Mouse (Mus musculus) hindbrain, embryonic 11.5 days (tissue): ENCODE data around the gene Lrrc7. TPM values are rescaled to one million over a fixed set of nuclear protein-coding genes. Genes with fewer than 3 reads are reported as not detected.

ENCODE experiments used
- ATAC-seq: fragments of 200-750 bp; cut with Nextera tagmentation; 2 replicates; pipeline ENCODE4 v1.8.0; 2017; ENCODE audit warnings: mild to moderate bottlenecking, moderate TSS enrichment, moderate library complexity; ENCODE audit not compliant: low FRiP score
- DNase-seq: peaks from one replicate; pipeline ENCODE4 v3.0.0-alpha.2; 2015; ENCODE audit warnings: low spot score
- H3K27ac ChIP-seq: fragments of 300-500 bp; sonication (generic); 2 replicates; pipeline ENCODE4 v1.5.1; 2014; ENCODE audit warnings: mild to moderate bottlenecking, low read depth, low read length
- H3K27me3 ChIP-seq: fragments of 300-500 bp; sonication (generic); 2 replicates; pipeline ENCODE4 v1.6.1; 2014; ENCODE audit warnings: mild to moderate bottlenecking, low read length, moderate library complexity, mixed read lengths; ENCODE audit not compliant: control insufficient read depth, insufficient read depth
- H3K36me3 ChIP-seq: fragments of 300-500 bp; sonication (generic); 2 replicates; pipeline ENCODE4 v1.6.1; 2014; ENCODE audit warnings: mild to moderate bottlenecking, low read length, moderate library complexity, mixed read lengths; ENCODE audit not compliant: control insufficient read depth, insufficient read depth
- H3K4me1 ChIP-seq: fragments of 300-500 bp; sonication (generic); replicated peaks from 2 replicates; pipeline ENCODE4 v1.6.1; 2014; ENCODE audit warnings: low read length, mixed read lengths; ENCODE audit not compliant: control insufficient read depth, insufficient read depth
- H3K4me2 ChIP-seq: fragments of 300-500 bp; sonication (generic); replicated peaks from 2 replicates; pipeline ENCODE4 v1.6.1; 2014; ENCODE audit warnings: mild to moderate bottlenecking, low read depth, low read length
- H3K4me3 ChIP-seq: fragments of 300-500 bp; sonication (generic); 2 replicates; pipeline ENCODE4 v1.5.1; 2014; ENCODE audit warnings: low read depth, low read length
- H3K9ac ChIP-seq: fragments of 300-500 bp; sonication (generic); 2 replicates; pipeline ENCODE4 v1.6.1; 2014; ENCODE audit warnings: low read depth, low read length
- H3K9me3 ChIP-seq: fragments of 300-500 bp; sonication (generic); 2 replicates; pipeline ENCODE4 v1.6.1; 2016; ENCODE audit warnings: low read length; ENCODE audit not compliant: control insufficient read depth
- WGBS: fragments of 180-500 bp; shearing (Covaris S2); extraction: QIAGEN DNeasy Blood & Tissue Kit; methylation state at CpG from one replicate; pipeline ENCODE4 v1.1.7; 2014; 5-methylcytosine and 5-hydroxymethylcytosine counted together
- polyA plus RNA-seq: library from polyadenylated mRNA; unstranded; fragments of >200 nt; fragmentation: Nextera tagmentation; extraction: Ambion mirVana; gene quantifications from 2 replicates; pipeline ENCODE4 v1.2.1, GENCODE M21; 2014

The Lrrc7 gene
- polyA plus RNA-seq, 1 experiment from 2014 or later = 1.5 TPM

- H3K9me3 ChIP-seq = no peaks in the 10 kb centered on the region
- H3K9ac ChIP-seq = no peak overlapping the region
- no peak overlapping the region for H3K27ac ChIP-seq
- no peaks in the 10 kb centered on the region for H3K4me1 ChIP-seq
- H3K4me2 ChIP-seq = no peak overlapping the region
- ATAC-seq (no peak), DNase-seq (no peak)
- H3K4me3 ChIP-seq = no peak overlapping the region
- H3K27me3 ChIP-seq = no peaks in the 10 kb centered on the region
- no peaks in the 10 kb centered on the region for H3K36me3 ChIP-seq
Observed at GRCm38 (mm10) chr3:158340808-158341207, 221.2 kb downstream of the Lrrc7 start.

DNA sequence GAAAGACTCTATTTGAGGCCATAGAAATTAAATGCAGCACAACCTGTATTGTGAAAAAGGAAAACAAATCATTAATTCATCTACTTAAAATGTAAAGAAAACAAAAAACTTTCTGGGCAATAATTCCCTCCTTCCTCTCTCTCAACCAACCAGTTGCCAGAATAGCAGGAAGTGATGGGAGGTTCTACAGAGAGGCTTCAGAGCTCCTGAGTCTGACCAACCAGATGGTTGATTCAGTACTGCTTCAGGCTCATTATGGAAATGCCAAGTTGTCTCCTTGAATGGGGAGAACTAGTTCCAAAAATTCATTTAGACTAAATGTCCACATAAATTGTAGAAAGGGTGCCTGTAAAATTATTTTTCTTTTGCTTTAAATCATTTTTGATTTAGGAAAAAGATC is 231.9 kb downstream of the Lrrc7 start:
- H3K27ac ChIP-seq = no peak overlapping the region
- no peaks in the 10 kb centered on the region for H3K4me1 ChIP-seq
- no peak for ATAC-seq
- no peak for DNase-seq
- H3K27me3 ChIP-seq = no peaks in the 10 kb centered on the region
- no peak overlapping the region for H3K4me2 ChIP-seq
- no peaks in the 10 kb centered on the region for H3K36me3 ChIP-seq
- no peak overlapping the region for H3K4me3 ChIP-seq
- H3K9ac ChIP-seq = no peak overlapping the region
- no peaks in the 10 kb centered on the region for H3K9me3 ChIP-seq

DNA sequence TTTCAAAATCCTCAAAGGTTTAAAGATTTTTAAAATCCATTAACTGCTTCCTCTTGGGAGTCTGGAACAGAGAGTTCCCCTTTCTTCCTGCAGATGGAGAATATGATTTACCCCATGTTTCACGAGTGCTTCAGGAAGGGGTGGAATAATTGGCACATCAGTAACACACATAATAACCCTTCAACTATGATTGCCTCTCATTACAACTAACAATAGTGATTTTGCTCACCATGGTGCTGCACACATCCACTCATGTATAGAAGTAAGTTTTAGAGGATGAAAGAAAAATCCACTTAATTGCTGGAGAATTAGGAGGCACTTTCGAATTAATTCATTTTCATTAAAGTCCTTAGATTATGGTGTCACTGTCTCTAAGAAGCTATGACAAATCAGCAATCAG is 251.6 kb downstream of the Lrrc7 start:
- 85% methylated on average over 2 of the region's 2 CpGs for WGBS
- no peak overlapping the region for H3K9ac ChIP-seq
- H3K27me3 ChIP-seq = no peaks in the 10 kb centered on the region
- H3K9me3 ChIP-seq = no peaks in the 10 kb centered on the region
- no peaks in the 10 kb centered on the region for H3K36me3 ChIP-seq
- ATAC-seq (no peak), DNase-seq (no peak)
- no peak overlapping the region for H3K4me3 ChIP-seq
- no peaks in the 10 kb centered on the region for H3K4me1 ChIP-seq
- no peak overlapping the region for H3K4me2 ChIP-seq
- H3K27ac ChIP-seq = no peak overlapping the region

DNA sequence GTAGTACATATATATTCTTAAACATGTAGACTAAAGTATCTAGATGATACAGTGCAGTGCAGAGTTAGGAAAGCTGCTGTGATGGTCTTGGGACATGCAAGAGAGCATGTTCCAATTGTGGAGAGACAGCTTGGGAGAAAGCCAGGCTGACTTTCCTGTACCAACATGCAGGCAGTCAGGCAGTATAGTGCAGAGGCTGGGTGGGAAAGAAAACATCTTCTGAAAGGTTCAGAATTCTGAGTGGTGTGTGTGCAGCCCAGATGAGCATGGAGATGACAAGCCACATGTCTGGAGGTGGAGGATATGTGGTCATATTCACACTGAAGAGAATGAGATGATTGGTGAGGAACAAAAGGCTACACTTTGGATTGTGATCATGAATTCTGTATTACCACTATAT is 254.6 kb downstream of the Lrrc7 start:
- no peak overlapping the region for H3K27ac ChIP-seq
- H3K4me2 ChIP-seq = no peak overlapping the region
- H3K9me3 ChIP-seq = no peaks in the 10 kb centered on the region
- ATAC-seq (no peak), DNase-seq (no peak)
- H3K4me3 ChIP-seq = no peak overlapping the region
- no peak overlapping the region for H3K9ac ChIP-seq
- H3K27me3 ChIP-seq = no peaks in the 10 kb centered on the region
- no peaks in the 10 kb centered on the region for H3K4me1 ChIP-seq
- no peaks in the 10 kb centered on the region for H3K36me3 ChIP-seq

GRCm38 (mm10) chr3:158298732-158299131 is 263.3 kb downstream of the Lrrc7 start:
- Histone ChIP-seq H3K27ac (no peak overlapping the region), H3K9ac (no peak overlapping the region), H3K9me3 (no peaks in the 10 kb centered on the region), H3K36me3 (no peaks in the 10 kb centered on the region), H3K4me1 (no peaks in the 10 kb centered on the region), H3K4me2 (no peak overlapping the region), H3K4me3 (no peak overlapping the region), H3K27me3 (no peaks in the 10 kb centered on the region)
- DNase-seq = no peak
- 91% methylated on average over 3 of the region's 3 CpGs for WGBS
- no peak for ATAC-seq

- H3K4me1 ChIP-seq = no peaks in the 10 kb centered on the region
- no peaks in the 10 kb centered on the region for H3K27me3 ChIP-seq
- H3K36me3 ChIP-seq = no peaks in the 10 kb centered on the region
- no peak overlapping the region for H3K9ac ChIP-seq
- H3K27ac ChIP-seq = no peak overlapping the region
- no peak for ATAC-seq
- 86% methylated on average over 5 of the region's 5 CpGs for WGBS
- H3K9me3 ChIP-seq = no peaks in the 10 kb centered on the region
- H3K4me3 ChIP-seq = no peak overlapping the region
- DNase-seq = no peak
- no peak overlapping the region for H3K4me2 ChIP-seq
Observed at GRCm38 (mm10) chr3:158295041-158295440, 267.0 kb downstream of the Lrrc7 start.

GRCm38 (mm10) chr3:158284431-158284830 is 277.6 kb downstream of the Lrrc7 start:
- Histone ChIP-seq H3K4me3 (no peak overlapping the region), H3K27ac (no peak overlapping the region), H3K36me3 (no peaks in the 10 kb centered on the region), H3K4me2 (no peak overlapping the region), H3K4me1 (no peaks in the 10 kb centered on the region), H3K9ac (no peak overlapping the region), H3K27me3 (no peaks in the 10 kb centered on the region), H3K9me3 (no peaks in the 10 kb centered on the region)
- ATAC-seq (peak; percentile 27; the same call in 1 of the 2 replicates), DNase-seq (no peak)
- 63% methylated on average over 1 of the region's 1 CpGs for WGBS

DNA sequence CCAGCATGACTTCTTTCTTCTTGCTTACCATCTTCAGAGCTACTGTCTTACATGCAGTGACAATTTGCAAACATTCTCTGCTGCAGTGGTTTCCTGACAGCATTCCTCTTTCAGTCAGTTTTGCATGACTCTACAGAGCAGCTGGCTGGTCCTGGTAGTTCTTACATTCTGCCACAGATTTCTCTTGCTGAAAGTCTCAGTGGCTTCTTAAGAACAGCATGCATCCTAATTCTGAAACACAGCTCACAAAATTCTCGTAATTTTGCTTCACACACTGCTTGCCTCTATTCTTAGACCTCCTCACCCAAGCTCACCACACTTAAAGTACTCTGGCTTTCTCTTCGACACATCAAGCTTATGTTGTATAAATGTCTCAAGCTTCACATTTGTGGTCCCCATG is 283.4 kb downstream of the Lrrc7 start:
- no peak for DNase-seq
- 87% methylated on average over 2 of the region's 2 CpGs for WGBS

DNA sequence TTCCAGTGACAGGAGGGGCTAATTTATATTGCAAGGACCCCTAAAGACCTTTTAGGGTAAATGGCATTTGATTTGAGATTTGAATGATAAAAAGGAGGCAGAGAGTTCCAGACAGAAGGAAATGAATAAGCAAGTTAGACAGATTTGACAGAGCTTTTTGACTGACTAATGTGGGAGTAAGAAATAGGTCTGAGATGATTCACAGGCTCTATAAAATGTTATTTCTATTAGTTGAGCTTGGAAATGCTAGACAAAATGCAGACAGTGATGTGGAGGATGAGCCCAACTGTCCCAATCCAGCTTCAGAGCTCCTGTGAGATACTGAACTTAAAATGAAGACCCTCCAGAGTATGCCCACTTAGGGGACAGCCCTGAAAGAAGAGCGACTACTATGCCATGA is 289.3 kb downstream of the Lrrc7 start:
- Histone ChIP-seq H3K27me3 (no peaks in the 10 kb centered on the region), H3K4me3 (no peak overlapping the region), H3K4me2 (no peak overlapping the region), H3K4me1 (no peaks in the 10 kb centered on the region), H3K36me3 (no peaks in the 10 kb centered on the region), H3K27ac (no peak overlapping the region), H3K9ac (no peak overlapping the region), H3K9me3 (no peaks in the 10 kb centered on the region)
- DNase-seq (no peak), ATAC-seq (no peak)
- WGBS = 94% methylated on average over 1 of the region's 1 CpGs

More for the DNA sequence above, 283.4 kb downstream of the Lrrc7 start:
- Histone ChIP-seq H3K4me3 (no peak overlapping the region), H3K4me2 (no peak overlapping the region), H3K9me3 (no peaks in the 10 kb centered on the region), H3K27ac (no peak overlapping the region), H3K36me3 (no peaks in the 10 kb centered on the region), H3K9ac (no peak overlapping the region), H3K27me3 (no peaks in the 10 kb centered on the region), H3K4me1 (no peaks in the 10 kb centered on the region)
- no peak for ATAC-seq
